In genomic region chr15:62127602-62128158, GRCm38 (mm10) we compare ENCODE assay signal across 8 mouse cellular contexts.
DNase-seq lines count a peak whose midpoint lies in the region; ATAC-seq and TF ChIP-seq lines count a peak whose summit lies in the region.

No protein-coding gene starts in this region.

- no peak overlapping the region for H3K27ac ChIP-seq in lung, postnatal 0 days (ENCODE audit: low read length)

- TF ChIP-seq EP300 in lung, postnatal 0 days (IDR thresholded peaks at IDR 0.05): no peak

- no peak overlapping the region for H3K9ac ChIP-seq in lung, postnatal 0 days (replicated peaks; ENCODE audit: low read depth)

- no peaks in the 10 kb centered on the region for H3K9me3 ChIP-seq in lung, postnatal 0 days (ENCODE audit: low read length)

- TF ChIP-seq CTCF in lung, postnatal 0 days (IDR thresholded peaks at IDR 0.05): no peak

- peak; percentile 49 for ATAC-seq in lung, postnatal 0 days

- H3K27me3 ChIP-seq in lung, postnatal 0 days (replicated peaks; ENCODE audit: insufficient read depth, low read length): no peaks in the 10 kb centered on the region

- no peaks in the 10 kb centered on the region for H3K4me1 ChIP-seq in lung, postnatal 0 days (ENCODE audit: insufficient read depth, low read depth, low read length)

- no peak overlapping the region for H3K4me3 ChIP-seq in lung, postnatal 0 days (ENCODE audit: low read depth, low read length)

- 40% methylated on average over 11 of the region's 11 CpGs for WGBS in lung, postnatal 0 days

- H3K4me2 ChIP-seq in lung, postnatal 0 days (replicated peaks; ENCODE audit: low read depth, low read length): no peak overlapping the region

- no peaks in the 10 kb centered on the region for H3K36me3 ChIP-seq in lung, postnatal 0 days (ENCODE audit: insufficient read depth, low read length)

- DNase-seq in kidney, adult 18-20 months: peak; percentile 23
- no peak for DNase-seq in kidney, adult 11 months
- DNase-seq in embryo, embryonic 9.5 days (ENCODE audit: extremely low spot score): peak; percentile 36
- peak; percentile 20 for DNase-seq in heart, postnatal 4 days
- peak; percentile 49 for DNase-seq in lung, postnatal 0 days (ENCODE audit: low spot score)
- no peak for DNase-seq in layer of hippocampus, adult 11-12 months (ENCODE audit: low spot score)
- DNase-seq in layer of hippocampus, adult 9-11 months: no peak
- no peak for DNase-seq in ovary, adult 18-20 months (ENCODE audit: low spot score)

Comparison
In these comparisons a context has a peak if more than half of its experiments do, and no peak if none do; other contexts are left out.
1. DNase-seq: peak in kidney, adult 18-20 months (single experiment), embryo, embryonic 9.5 days (single experiment), heart, postnatal 4 days (single experiment) and lung, postnatal 0 days (single experiment); none in kidney, adult 11 months (single experiment), layer of hippocampus, adult 11-12 months (single experiment), layer of hippocampus, adult 9-11 months (single experiment) and ovary, adult 18-20 months (single experiment).